Mouse (Mus musculus) granulocyte monocyte progenitor cell, adult 5-6 weeks (primary cell): ENCODE measurements at regions not wholly inside any gene's neighbourhood (a gene's known extent, or its start where the extent isn't known, plus 50 kb on each side); places are given as distances from the start of the nearest gene placed in this dataset.

ENCODE experiments used
- ATAC-seq: replicated peaks from 2 replicates; pipeline ENCODE4 v1.8.0; 2016; ENCODE audit warnings: mild to moderate bottlenecking, moderate TSS enrichment, inconsistent platforms; ENCODE audit not compliant: poor library complexity, severe bottlenecking

GRCm38 (mm10) chr5:58705561-58705960 lies 987.8 kb downstream of the Pcdh7 start:
- no peak for ATAC-seq

- no peak for ATAC-seq
These were observed 994.6 kb downstream of the Pcdh7 start for GRCm38 (mm10) chr5:58712381-58712780.

GRCm38 (mm10) chr5:58733366-58733765 lies 1015.6 kb downstream of the Pcdh7 start:
- no peak for ATAC-seq

GRCm38 (mm10) chr5:58733961-58734360 lies 1016.2 kb downstream of the Pcdh7 start:
- ATAC-seq: no peak

- peak; percentile 67 for ATAC-seq
These were observed 1018.8 kb downstream of the Pcdh7 start for GRCm38 (mm10) chr5:58736610-58737009.

GRCm38 (mm10) chr5:58737264-58737883 lies 1019.6 kb downstream of the Pcdh7 start:
- ATAC-seq: no peak

- ATAC-seq: no peak
These were observed 1020.3 kb downstream of the Pcdh7 start for GRCm38 (mm10) chr5:58738041-58738440.

GRCm38 (mm10) chr5:58740759-58741158 lies 1023.0 kb downstream of the Pcdh7 start:
- no peak for ATAC-seq

- ATAC-seq: no peak
These were observed 1029.9 kb downstream of the Pcdh7 start for GRCm38 (mm10) chr5:58747684-58748083.

- ATAC-seq: no peak
These were observed 1034.0 kb downstream of the Pcdh7 start for GRCm38 (mm10) chr5:58751777-58752176.
